Mouse (Mus musculus) limb, embryonic 15.5 days (tissue): ENCODE measurements around the gene Ube2k. TPM values are rescaled to one million over a fixed set of nuclear protein-coding genes. Genes with fewer than 3 reads are reported as not detected.
"Not testable (repeated sequence)": the region's sequence is repeated elsewhere in the genome, so short reads cannot be mapped to it uniquely, and the experiment has no call there.

Source experiments
- ATAC-seq: fragments of 200-750 bp; cut with Nextera tagmentation; 2 replicates; pipeline ENCODE4 v1.8.0; 2017; ENCODE audit warnings: low read depth, moderate TSS enrichment; ENCODE audit not compliant: insufficient number of reproducible peaks, low FRiP score, low TSS enrichment
- H3K27ac ChIP-seq: fragments of 300-500 bp; sonication (generic); 2 replicates; pipeline ENCODE4 v1.5.1; 2015; ENCODE audit warnings: moderate library complexity, mild to moderate bottlenecking, inconsistent platforms
- H3K27me3 ChIP-seq: fragments of 300-500 bp; sonication (generic); 2 replicates; pipeline ENCODE4 v1.6.1; 2015; ENCODE audit warnings: inconsistent platforms
- H3K36me3 ChIP-seq: fragments of 300-500 bp; sonication (generic); 2 replicates; pipeline ENCODE4 v1.6.1; 2015; ENCODE audit warnings: inconsistent platforms
- H3K4me1 ChIP-seq: fragments of 300-500 bp; sonication (generic); 2 replicates; pipeline ENCODE4 v1.6.1; 2015; ENCODE audit warnings: inconsistent platforms
- H3K4me2 ChIP-seq: fragments of 300-500 bp; sonication (generic); 2 replicates; pipeline ENCODE4 v1.6.1; 2015; ENCODE audit warnings: mild to moderate bottlenecking, inconsistent platforms
- H3K4me3 ChIP-seq: fragments of 300-500 bp; sonication (generic); 2 replicates; pipeline ENCODE4 v1.5.1; 2015; ENCODE audit warnings: mild to moderate bottlenecking, inconsistent platforms
- H3K9ac ChIP-seq: fragments of 300-500 bp; sonication (generic); 2 replicates; pipeline ENCODE4 v1.6.1; 2015; ENCODE audit warnings: inconsistent platforms
- H3K9me3 ChIP-seq: fragments of 300-500 bp; sonication (generic); 2 replicates; pipeline ENCODE4 v1.6.1; 2016; ENCODE audit warnings: inconsistent platforms
- WGBS: fragments of 180-500 bp; shearing (Covaris S2); methylation state at CpG from one replicate; pipeline ENCODE4 v1.1.7; 2015; 5-methylcytosine and 5-hydroxymethylcytosine counted together
- polyA plus RNA-seq: library from polyadenylated mRNA; unstranded; fragments of >200 nt; fragmentation: Nextera tagmentation; extraction: Ambion mirVana; gene quantifications from 2 replicates; pipeline ENCODE4 v1.2.1, GENCODE M21; 2015

The Ube2k gene
- polyA plus RNA-seq, 1 experiment from 2014 or later, result 169 TPM

DNA sequence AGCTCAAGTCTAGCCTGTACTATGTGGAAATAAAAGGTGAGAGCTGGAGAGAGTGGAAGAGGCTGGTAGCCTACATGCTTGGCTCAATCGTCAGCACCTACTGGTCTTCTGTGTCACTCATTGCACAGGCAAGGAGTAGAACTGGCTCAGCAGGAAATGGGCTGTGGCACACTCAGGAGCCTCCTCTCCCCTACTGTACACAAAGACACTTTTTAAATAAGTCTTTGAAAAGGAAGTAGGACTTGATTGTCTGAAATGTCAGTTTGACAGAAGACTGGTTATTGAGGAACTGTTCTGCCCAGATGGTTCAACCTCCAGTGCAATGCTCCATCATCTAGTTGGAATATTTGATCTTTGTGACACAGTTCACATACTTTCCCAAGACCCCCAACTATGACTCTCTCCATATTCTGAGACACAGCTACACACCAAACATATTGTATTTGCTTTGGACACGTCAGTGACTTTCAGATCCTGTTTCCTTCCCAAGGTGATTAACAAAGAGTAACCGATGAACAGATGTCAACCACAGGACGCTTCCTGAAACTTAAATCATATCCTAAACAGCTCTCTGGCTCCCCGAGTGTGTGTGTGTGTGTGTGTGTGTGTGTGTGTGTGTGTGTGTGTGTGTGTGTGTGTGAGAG lies 22.3 kb upstream of the Ube2k start:
- no peaks in the 10 kb centered on the region for H3K9me3 ChIP-seq
- H3K27me3 ChIP-seq, result no peaks in the 10 kb centered on the region
- 52% methylated on average over 5 of the region's 5 CpGs for WGBS
- H3K4me3 ChIP-seq, result no peak overlapping the region
- no peak overlapping the region for H3K4me2 ChIP-seq
- no peak overlapping the region for H3K27ac ChIP-seq
- H3K4me1 ChIP-seq, result 0 out of 2 replicates have a peak, but pooled peaks cover 7% of the 10 kb centered on the region
- H3K36me3 ChIP-seq, result no peaks in the 10 kb centered on the region
- no peak for ATAC-seq
- H3K9ac ChIP-seq, result no peak overlapping the region

DNA sequence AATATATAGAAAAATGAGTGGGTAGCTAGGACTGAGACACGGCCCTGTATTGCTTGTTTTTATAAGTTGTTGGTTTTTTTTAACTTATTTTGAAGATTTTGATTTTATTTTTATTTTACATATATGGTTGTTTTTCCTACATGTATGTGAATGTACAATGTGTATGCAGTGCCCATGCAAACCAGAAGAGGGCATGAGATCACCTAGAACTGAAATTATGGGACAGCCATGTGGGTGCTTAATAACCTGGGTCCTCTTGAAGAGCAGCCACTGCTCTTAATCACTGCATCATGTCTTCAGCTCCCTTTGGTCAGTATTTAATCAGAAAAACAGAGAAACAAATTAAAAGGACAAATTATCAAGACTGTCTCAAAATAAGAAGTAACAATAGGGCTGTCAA lies 15.2 kb upstream of the Ube2k start:
- no peak for ATAC-seq
- 70% methylated on average over 1 of the region's 1 CpGs for WGBS

DNA sequence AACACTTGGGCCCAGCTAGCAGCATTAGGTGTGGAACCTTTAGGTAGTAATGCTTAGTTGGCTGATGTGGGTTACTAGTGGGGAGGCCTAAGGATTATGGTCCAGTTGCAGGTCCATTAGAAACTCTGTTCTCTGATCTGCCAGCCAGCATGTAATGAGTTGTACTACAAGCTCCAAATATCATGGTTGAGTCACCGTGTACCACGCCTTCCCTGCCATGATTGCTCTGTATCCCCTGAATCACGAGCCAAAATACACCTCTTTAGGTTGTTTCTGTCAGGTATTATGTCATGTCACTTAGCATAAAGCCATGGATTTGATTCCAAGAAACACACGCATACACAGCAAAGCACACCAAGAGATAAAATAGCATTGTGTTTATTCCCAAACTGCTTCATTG lies 12.2 kb upstream of the Ube2k start:
- Histone ChIP-seq H3K4me2 (no peak overlapping the region), H3K27ac (no peak overlapping the region), H3K9me3 (no peaks in the 10 kb centered on the region), H3K4me3 (no peak overlapping the region), H3K9ac (no peak overlapping the region), H3K36me3 (no peaks in the 10 kb centered on the region), H3K27me3 (no peaks in the 10 kb centered on the region), H3K4me1 (no peaks in the 10 kb centered on the region)
- 73% methylated on average over 4 of the region's 4 CpGs for WGBS
- ATAC-seq, result no peak

More for the DNA sequence above, 15.2 kb upstream of the Ube2k start:
- no peak overlapping the region for H3K27ac ChIP-seq
- H3K4me1 ChIP-seq, result no peaks in the 10 kb centered on the region
- no peak overlapping the region for H3K4me2 ChIP-seq
- H3K36me3 ChIP-seq, result no peaks in the 10 kb centered on the region
- H3K27me3 ChIP-seq, result no peaks in the 10 kb centered on the region
- H3K4me3 ChIP-seq, result no peak overlapping the region
- H3K9ac ChIP-seq, result no peak overlapping the region
- no peaks in the 10 kb centered on the region for H3K9me3 ChIP-seq

DNA sequence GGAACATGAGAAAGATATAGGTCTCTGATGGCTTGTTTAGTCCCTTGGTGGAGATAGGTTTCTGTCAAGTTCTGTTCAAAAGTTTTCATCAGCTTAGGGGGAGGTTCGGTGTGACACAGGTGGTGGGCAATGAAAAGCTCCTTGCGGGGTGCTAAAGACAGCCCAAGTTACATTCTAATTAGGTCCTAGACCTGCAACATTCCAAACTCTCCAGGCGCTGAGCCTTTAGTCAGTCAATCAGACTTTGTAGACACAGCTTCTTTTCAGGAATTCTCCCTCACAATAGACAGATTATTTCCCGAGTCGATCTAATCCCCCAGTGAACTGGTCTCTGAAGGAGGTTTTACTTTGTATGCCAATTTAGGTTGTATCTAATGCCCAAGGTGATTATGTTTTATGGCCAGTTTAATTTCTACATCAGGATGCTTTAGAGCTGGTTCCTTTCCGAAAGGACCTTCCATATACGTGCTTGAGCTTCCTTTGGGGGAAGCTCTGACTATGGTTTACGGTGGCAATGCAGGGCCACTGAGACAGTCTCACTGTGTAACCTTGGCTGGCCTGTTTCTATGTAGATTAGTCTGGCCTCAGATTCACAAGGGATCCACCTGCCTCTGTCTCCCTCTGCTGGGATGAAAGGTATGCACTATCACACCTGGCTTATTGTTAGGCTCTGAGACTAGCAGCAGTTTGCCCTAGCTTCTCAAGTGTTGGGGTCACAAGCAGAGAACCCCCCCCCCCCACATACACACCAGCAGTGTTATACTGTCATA lies 11.2 kb upstream of the Ube2k start:
- Histone ChIP-seq H3K36me3 (no peaks in the 10 kb centered on the region), H3K27ac (no peak overlapping the region), H3K27me3 (no peaks in the 10 kb centered on the region), H3K4me3 (no peak overlapping the region), H3K4me2 (no peak overlapping the region), H3K9me3 (no peaks in the 10 kb centered on the region), H3K4me1 (no peaks in the 10 kb centered on the region), H3K9ac (no peak overlapping the region)
- 12% methylated on average over 8 of the region's 8 CpGs for WGBS
- no peak for ATAC-seq

DNA sequence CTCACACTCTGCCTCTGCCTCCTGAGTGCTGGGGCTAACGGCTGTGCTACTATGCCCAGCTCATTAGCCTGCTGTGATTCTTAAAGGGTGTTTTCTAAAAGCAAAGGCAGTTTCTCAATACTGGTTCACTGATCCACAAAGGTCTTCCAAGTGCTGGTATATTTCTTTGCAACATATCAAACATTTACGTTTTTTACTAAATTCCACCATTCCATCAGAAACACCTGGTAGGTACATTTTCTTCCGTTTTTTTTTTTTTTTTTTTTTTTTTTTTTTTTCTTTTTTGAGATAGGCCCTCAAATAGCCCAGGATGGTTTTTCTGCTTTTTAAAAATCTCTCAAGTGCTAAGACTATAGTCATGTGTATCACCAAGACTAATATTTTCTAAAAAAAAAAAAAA lies 5.8 kb upstream of the Ube2k start:
- H3K4me3 ChIP-seq, result no peak overlapping the region
- no peaks in the 10 kb centered on the region for H3K9me3 ChIP-seq
- no peak overlapping the region for H3K4me2 ChIP-seq
- H3K9ac ChIP-seq, result no peak overlapping the region
- H3K4me1 ChIP-seq, result peaks cover under 1% of the 10 kb centered on the region; the same call in 1 of the 2 replicates
- H3K27ac ChIP-seq, result no peak overlapping the region
- H3K27me3 ChIP-seq, result no peaks in the 10 kb centered on the region
- no peaks in the 10 kb centered on the region for H3K36me3 ChIP-seq
- no peak for ATAC-seq
- 68% methylated on average over 3 of the region's 3 CpGs for WGBS

DNA sequence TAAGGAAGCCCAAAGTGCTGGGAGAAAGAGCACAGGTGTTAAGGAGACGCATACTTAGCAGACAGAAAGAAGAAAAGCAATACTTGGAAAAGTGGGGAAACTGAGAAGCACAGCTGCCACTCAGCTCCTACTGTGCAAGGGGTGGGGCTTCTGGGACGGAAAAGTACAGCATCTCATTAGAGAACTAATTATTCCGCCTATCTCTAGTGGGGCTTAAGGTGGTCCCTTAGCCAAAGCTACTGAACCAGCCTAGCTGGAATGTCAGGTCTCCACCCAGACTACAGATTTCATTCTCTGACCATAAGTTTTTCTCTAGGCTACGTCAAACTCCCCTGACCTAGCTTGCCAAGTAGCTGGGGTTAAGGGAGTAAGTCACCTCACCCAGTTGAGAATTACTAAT lies 2.5 kb upstream of the Ube2k start:
- H3K4me2 ChIP-seq, result no peak overlapping the region
- H3K9ac ChIP-seq, result no peak overlapping the region
- H3K27ac ChIP-seq, result no peak overlapping the region
- no peak overlapping the region for H3K4me3 ChIP-seq
- H3K4me1 ChIP-seq, result peaks cover 8% of the 10 kb centered on the region
- no peak for ATAC-seq
- H3K27me3 ChIP-seq, result no peaks in the 10 kb centered on the region
- 65% methylated on average over 4 of the region's 4 CpGs for WGBS
- no peaks in the 10 kb centered on the region for H3K9me3 ChIP-seq
- H3K36me3 ChIP-seq, result no peaks in the 10 kb centered on the region

DNA sequence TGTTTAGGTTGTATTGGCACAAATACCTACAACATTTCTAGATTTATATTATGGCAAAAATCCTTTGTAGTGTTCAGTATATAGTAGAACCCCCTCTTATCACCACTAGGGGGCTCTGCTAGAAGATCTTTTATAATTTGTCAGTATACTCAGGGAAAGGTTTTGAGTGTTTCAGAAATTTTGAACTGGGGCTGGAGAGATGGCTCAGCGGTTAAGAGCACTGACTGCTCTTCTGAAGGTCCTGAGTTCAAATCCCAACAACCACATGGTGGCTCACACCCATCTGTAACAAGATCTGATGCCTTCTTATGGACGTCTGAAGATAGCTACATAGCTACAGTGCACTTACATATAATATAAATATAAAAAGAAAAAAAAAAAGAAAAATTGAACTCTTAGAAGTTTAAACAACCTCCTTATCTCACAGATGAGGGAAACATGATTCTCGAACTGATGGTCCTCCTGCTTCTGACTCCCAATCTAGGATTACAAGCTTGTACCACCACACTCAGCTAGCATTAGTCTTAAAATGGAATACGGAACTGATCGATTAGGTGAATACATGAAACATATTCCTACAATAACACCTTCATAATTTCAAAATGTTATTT lies 1.5 kb upstream of the Ube2k start:
- H3K27me3 ChIP-seq, result no peaks in the 10 kb centered on the region
- H3K4me1 ChIP-seq, result peaks cover 10% of the 10 kb centered on the region
- no peak overlapping the region for H3K9ac ChIP-seq
- no peak overlapping the region for H3K27ac ChIP-seq
- 72% methylated on average over 5 of the region's 5 CpGs for WGBS
- ATAC-seq, result no peak
- H3K4me2 ChIP-seq, result no peak overlapping the region
- H3K9me3 ChIP-seq, result no peaks in the 10 kb centered on the region
- no peak overlapping the region for H3K4me3 ChIP-seq
- H3K36me3 ChIP-seq, result no peaks in the 10 kb centered on the region

DNA sequence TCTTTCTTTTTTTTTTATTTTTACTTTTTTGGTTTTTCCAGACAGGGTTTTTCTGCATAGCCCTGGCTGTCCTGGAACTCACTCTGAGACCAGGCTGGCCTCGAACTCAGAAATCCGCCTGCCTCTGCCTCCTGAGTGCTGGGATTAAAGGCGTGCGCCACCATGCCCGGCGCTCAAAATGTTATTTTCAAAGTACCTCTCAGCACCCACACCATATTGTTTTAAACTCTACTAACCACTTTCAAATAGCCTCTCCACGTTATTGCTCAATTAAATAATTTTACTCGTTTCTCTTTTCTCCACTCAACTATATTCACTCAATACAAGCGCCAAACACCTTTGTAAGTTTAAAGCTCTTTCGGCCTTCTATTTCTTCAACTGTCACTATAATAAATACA lies 966 bp upstream of the Ube2k start:
- not testable (repeated sequence) for H3K9me3 ChIP-seq, ATAC-seq, H3K36me3 ChIP-seq, H3K4me1 ChIP-seq, H3K9ac ChIP-seq, H3K27me3 ChIP-seq
- Histone ChIP-seq H3K27ac (peak overlapping the region; percentile 98), H3K4me3 (peak overlapping the region; percentile 87), H3K4me2 (peak overlapping the region; percentile 57)
- WGBS, result 81% methylated on average over 10 of the region's 10 CpGs

DNA sequence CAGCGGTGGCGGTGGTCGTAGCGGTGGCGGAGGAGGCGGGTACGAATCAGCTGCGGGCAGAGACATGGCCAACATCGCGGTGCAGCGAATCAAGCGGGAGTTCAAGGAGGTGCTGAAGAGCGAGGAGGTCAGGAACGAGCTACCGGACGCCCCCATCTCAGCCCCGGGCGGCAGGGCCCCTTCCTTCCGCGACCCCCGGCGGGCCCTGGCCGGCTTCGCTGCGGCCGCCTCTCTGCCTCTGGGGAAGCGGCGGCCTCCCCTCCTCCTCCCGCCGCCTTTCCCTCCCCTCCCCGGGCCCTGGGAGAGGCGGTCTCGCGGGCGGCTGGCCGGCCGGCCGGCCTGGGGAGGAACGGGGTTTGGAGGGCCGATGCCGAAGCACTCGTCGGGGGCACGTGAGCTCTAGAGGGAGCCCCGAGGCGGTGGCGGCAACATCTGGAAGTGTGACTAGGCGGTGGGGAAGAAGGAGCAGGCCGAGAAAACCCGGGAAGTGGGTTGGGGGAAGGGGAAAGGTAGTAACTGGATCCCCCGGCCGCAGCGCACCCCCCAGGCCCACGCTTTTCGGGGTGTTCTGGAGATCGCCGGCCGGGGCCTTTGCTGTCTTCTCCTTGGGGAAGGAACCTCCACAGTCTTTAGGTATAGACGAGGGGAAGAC lies 513 bp downstream of the Ube2k start:
- no peaks in the 10 kb centered on the region for H3K27me3 ChIP-seq
- peak overlapping the region; percentile 93 for H3K9ac ChIP-seq
- peak overlapping the region; percentile 57 for H3K4me2 ChIP-seq
- peak overlapping the region; percentile 98 for H3K27ac ChIP-seq
- peak; percentile 46 for ATAC-seq
- H3K4me3 ChIP-seq, result peak overlapping the region; percentile 87
- no peaks in the 10 kb centered on the region for H3K9me3 ChIP-seq
- H3K4me1 ChIP-seq, result peaks cover 13% of the 10 kb centered on the region
- WGBS, result under 1% methylated on average over 41 of the region's 59 CpGs
- no peaks in the 10 kb centered on the region for H3K36me3 ChIP-seq

DNA sequence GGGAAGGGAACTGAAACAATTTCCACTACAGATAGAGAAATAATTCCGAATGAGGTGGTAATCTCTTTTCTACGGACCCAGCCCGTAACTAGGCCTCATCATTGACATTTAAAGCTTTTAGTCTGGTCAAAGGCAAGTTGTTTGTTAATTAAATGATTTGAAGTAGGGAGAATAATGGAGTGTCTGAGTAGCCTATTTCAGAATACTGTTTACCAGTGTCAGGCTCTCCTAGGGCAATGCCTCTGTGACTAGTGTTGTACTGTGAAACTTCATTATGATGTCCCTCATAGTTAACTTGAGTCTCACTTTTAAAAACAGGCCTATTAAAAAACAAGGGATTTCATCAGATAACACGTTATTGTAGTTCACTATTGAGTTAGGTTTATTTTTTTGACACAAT lies 1.1 kb downstream of the Ube2k start:
- Histone ChIP-seq H3K27me3 (no peaks in the 10 kb centered on the region), H3K27ac (peak overlapping the region; percentile 98), H3K4me1 (peaks cover 13% of the 10 kb centered on the region), H3K9me3 (no peaks in the 10 kb centered on the region), H3K36me3 (no peaks in the 10 kb centered on the region), H3K4me2 (peak overlapping the region; percentile 57), H3K9ac (peak overlapping the region; percentile 93), H3K4me3 (peak overlapping the region; percentile 87)
- no peak for ATAC-seq
- 1% methylated on average over 4 of the region's 4 CpGs for WGBS

DNA sequence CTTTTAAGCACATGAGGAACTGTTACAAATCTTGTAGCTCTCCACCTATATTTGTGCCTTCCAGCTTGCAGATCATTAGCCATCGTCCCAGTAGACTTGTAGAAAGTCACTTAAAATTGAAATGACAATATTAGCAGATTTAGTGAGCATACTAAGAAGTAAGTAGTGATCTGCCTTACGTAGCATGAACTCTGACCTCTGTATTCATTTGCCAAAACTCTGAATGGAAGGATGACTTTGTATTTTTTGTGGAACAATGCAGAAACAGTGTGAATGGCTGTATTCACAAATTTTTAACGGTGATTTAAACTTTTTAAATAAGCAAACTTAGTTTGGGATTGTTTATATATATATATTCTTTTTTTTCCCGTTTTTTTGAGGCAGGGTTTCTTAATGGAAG lies 1.8 kb downstream of the Ube2k start:
- Histone ChIP-seq H3K4me3 (peak overlapping the region; percentile 16; the same call in 1 of the 2 replicates), H3K4me2 (peak overlapping the region; percentile 32), H3K27ac (no peak overlapping the region), H3K27me3 (no peaks in the 10 kb centered on the region), H3K4me1 (peaks cover 13% of the 10 kb centered on the region), H3K9ac (no peak overlapping the region), H3K36me3 (no peaks in the 10 kb centered on the region), H3K9me3 (no peaks in the 10 kb centered on the region)
- no peak for ATAC-seq
- 46% methylated on average over 4 of the region's 4 CpGs for WGBS

DNA sequence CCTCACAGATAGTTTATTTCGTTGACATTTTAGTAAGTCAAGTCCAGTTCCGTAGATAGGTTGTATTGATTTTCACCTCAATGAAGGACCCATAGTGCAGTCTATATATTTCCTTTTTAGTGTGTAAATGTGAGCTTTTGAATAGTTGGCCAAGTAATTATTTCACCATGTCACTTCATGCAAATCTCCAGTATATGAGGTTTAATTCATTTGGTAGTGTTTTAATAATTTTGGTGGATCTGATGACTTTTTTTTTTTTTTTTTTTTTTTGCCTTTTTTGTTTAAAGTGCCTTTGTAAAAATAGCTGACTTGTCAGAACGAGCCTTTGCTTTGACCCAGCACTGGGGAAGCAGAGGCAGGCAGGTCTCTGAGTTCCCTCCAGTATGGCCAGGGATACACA lies 2.8 kb downstream of the Ube2k start:
- no peak overlapping the region for H3K4me3 ChIP-seq
- WGBS, result 93% methylated on average over 3 of the region's 3 CpGs
- no peak overlapping the region for H3K4me2 ChIP-seq
- no peaks in the 10 kb centered on the region for H3K9me3 ChIP-seq
- H3K27me3 ChIP-seq, result no peaks in the 10 kb centered on the region
- no peak for ATAC-seq
- H3K4me1 ChIP-seq, result peaks cover 13% of the 10 kb centered on the region
- no peak overlapping the region for H3K27ac ChIP-seq
- no peak overlapping the region for H3K9ac ChIP-seq
- H3K36me3 ChIP-seq, result no peaks in the 10 kb centered on the region
